Mouse (Mus musculus) megakaryocyte-erythroid progenitor cell, adult 5 weeks (primary cell): ENCODE results near the gene Gast. TPM values are rescaled to one million over a fixed set of nuclear protein-coding genes. Genes with fewer than 3 reads are reported as not detected.

Source experiments
- polyA plus RNA-seq: library from polyadenylated mRNA; stranded (reverse); fragments of >175 nt; gene quantifications from 2 replicates; pipeline ENCODE4 v1.2.3, GENCODE M21; 2012

Gene Gast
- not detected in 2 replicates for polyA plus RNA-seq

GRCm38 (mm10) chr11:100333944-100334457 is at the start of gene Gast:
Gast (plus strand) TSS chr11:100334407.

GRCm38 (mm10) chr11:100319492-100320171 is 14.6 kb upstream of the Gast start, which contains the start of gene Eif1:
Eif1 (plus strand) TSS chr11:100319885.

GRCm38 (mm10) chr11:100355972-100356818 is 22.0 kb downstream of the Gast start, which contains the start of gene Hap1:
Hap1 (minus strand) TSS chr11:100356128.

Other genes starting within 250 kb of the Gast start
- not detected in 2 replicates for gene Krt32, start 246.2 kb upstream of the Gast start, polyA plus RNA-seq
- gene Krt35, start 238.2 kb upstream of the Gast start, polyA plus RNA-seq, result not detected in 2 replicates
- gene Krt36, start 228.8 kb upstream of the Gast start, polyA plus RNA-seq, result not detected in 2 replicates
- not detected in 2 replicates for gene Krt13, start 212.8 kb upstream of the Gast start, polyA plus RNA-seq
- not detected in 2 replicates for gene Krt15, start 198.5 kb upstream of the Gast start, polyA plus RNA-seq
- not detected in 2 replicates for gene Krt19, start 185.7 kb upstream of the Gast start, polyA plus RNA-seq
- gene Krt9, start 141.2 kb upstream of the Gast start, polyA plus RNA-seq, result not detected in 2 replicates
- gene Krt14, start 126.9 kb upstream of the Gast start, polyA plus RNA-seq, result 0.14 and 0.15 TPM in 2 replicates
- not detected in 2 replicates for gene Krt16, start 85.5 kb upstream of the Gast start, polyA plus RNA-seq
- gene Krt17, start 73.4 kb upstream of the Gast start, polyA plus RNA-seq, result 0.05 and 0.16 TPM in 2 replicates
- not detected in 2 replicates for gene Krt42, start 64.5 kb upstream of the Gast start, polyA plus RNA-seq
- gene Eif1, start 14.5 kb upstream of the Gast start, polyA plus RNA-seq, result 431 and 615 TPM in 2 replicates
- gene Hap1, start 21.7 kb downstream of the Gast start, polyA plus RNA-seq, result 0.16 and 0.30 TPM in 2 replicates
- 12.4 and 15.2 TPM in 2 replicates for gene Jup, start 63.4 kb downstream of the Gast start, polyA plus RNA-seq
- 0.22 and 0.68 TPM in 2 replicates for gene P3h4, start 80.4 kb downstream of the Gast start, polyA plus RNA-seq
- gene Fkbp10, start 81.3 kb downstream of the Gast start, polyA plus RNA-seq, result 0.29 and 0.64 TPM in 2 replicates
- gene Nt5c3b, start 107.4 kb downstream of the Gast start, polyA plus RNA-seq, result 70.0 and 73.2 TPM in 2 replicates
- 0.12 TPM in 2 replicates for gene Klhl10, start 107.5 kb downstream of the Gast start, polyA plus RNA-seq
- 2.0 and 4.0 TPM in 2 replicates for gene Klhl11, start 138.3 kb downstream of the Gast start, polyA plus RNA-seq
- gene Acly, start 193.6 kb downstream of the Gast start, polyA plus RNA-seq, result 33.9 and 41.9 TPM in 2 replicates
- 0.07 TPM in 1 of 2 replicates, not detected in the other for gene Ttc25, start 211.2 kb downstream of the Gast start, polyA plus RNA-seq
- gene Cnp, start 240.5 kb downstream of the Gast start, polyA plus RNA-seq, result 27.6 and 29.6 TPM in 2 replicates